Mouse (Mus musculus) heart, adult 18-20 months (tissue): ENCODE measurements at regions not wholly inside any gene's neighbourhood (a gene's known extent, or its start where the extent isn't known, plus 50 kb on each side); places are given as distances from the start of the nearest gene placed in this dataset.

Experiments used
- DNase-seq, 2 experiments: peaks; one replicate each; pipeline ENCODE4 v3.0.0; 2021 to 2022; ENCODE audit warnings: mixed read lengths in 1 of 2

DNA sequence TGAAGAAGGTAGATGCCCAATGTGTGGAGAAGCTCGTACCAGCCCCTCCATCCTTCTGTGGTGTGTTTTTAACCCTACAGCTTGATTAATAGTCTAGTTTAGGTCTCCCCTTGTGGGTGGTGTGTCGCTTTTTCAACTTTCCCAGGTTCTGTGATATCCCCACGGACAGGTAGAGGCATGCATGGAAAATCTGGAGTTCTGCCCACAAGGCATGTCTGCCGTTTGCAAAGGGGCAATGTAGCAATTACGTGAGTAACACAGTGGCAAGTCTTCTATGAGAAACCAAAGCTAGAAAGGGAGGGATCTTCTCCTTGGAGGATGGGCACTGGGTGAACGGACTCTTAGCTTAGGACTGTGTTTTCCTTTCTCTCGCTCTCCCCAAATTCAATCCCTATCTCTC, 153.2 kb upstream of the Frmd6 start:
- DNase-seq: no peak

DNA sequence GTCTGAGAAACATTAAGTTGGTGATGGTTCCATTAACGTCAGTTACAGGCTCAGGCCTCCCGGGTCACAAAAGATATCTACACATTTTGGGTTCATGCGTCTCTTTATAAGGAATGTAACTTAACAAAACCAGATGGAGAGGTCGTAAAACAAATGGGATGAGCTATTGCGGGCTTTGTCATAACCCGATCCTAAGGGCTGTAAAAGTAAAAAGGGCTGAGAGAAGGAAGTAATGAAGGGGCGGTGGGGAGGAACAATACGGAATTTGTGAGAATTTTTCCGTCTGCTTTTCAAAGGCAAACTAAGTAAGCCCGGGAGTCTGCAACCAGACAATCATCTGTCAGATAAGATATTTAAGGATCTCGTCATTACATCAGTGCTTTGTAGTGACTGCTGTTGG, 152.1 kb upstream of the Frmd6 start:
- DNase-seq: no peak

DNA sequence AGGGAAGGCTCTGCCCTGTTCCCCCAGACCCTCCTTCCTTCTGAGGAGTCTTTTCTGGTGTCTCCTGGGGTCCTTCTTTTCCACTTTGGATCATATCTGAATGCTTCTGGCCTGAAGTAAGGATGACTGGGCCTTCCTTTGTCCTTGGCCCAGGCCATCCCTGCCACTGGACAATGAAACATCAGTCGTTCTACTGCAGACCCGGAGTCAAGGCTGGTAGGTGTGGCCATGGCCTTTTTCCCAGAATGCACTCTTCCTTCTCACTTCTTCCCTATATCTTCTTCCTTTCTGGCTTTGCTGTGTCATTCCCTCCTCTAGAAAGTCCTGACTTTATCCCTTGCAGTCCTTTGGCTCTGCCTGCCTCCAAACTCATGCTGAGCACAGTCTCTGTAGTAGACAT, 151.2 kb upstream of the Frmd6 start:
- DNase-seq: no peak

DNA sequence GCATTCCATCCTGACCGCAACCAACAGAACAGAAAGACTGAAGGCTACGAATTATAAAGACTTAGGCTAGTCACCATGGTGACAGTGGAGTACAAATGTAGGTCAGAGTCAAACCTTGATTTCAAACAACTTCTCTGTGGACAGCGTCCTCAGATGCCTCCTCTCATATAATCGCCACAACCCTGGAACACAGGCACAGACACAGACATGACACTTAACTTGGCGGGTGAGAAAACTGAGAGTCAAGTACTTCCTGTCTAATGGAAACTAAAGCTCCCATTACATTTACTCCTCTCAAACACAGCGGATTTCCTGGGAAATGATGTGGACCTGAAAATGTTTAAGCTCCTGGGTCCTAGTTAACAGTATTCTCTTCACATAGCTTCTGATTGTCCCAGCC, 149.5 kb upstream of the Frmd6 start:
- DNase-seq: no peak

DNA sequence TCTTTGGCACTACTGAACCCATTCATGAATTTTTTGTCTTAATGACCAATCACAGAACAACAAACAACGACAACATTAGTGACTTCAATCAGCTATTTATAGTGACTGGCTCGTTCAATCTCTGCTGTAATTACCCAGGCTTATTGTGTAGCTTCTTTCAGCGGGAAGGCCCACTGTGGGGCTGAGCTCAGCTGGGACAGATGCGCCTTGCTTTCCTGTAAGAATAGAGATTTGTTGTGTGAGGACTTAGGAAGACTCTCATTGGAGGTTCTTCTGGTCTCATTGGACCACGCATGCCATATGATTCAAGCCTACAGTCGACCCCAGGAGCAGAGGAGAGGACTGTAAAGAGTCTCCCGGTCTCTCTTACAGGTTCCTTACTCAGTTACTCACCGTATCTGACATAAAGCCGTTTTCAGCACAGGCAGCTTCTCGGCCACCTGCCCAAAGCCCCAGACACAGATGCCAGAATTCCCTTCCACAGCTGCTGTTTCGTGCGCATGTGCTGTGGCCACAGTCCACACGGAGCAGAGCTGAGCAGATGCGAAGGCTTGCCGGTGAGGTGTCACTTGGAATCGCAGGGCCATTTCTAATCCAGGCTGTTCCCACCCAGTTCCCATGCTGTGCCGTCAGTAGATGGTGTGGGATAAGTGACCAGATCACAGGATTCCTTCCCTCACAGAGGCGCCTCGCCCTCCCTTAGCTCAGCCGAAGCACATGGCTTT, 145.5 kb upstream of the Frmd6 start:
- DNase-seq: peak; percentile 60 to 73

DNA sequence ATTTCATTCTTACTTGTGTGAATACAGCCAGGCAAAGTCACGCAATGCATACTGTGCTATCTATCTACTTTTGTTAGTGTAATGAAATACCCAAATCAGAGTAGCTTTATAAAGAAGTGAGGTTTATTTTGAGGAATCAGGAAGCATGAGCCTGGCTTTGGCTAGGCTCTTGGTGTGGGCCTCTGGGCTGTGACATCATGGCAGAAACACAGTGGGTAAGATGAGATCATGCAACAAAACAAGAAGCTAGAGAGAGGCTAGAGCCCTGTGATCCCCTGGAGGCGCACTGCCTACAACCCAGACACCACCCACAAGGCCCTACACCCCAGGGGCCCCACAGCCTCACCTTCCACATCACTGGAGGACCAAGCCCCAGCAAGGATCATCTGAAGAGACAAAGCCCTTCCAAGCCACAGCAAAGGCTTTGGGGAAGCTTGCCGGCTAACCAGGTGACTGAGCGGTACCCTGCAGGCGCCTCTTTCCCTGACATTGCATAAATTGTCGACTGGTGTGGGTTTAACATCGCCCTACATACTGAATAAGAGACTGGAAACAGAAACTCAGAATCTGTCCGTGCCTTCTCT, 143.8 kb upstream of the Frmd6 start:
- DNase-seq: no peak

DNA sequence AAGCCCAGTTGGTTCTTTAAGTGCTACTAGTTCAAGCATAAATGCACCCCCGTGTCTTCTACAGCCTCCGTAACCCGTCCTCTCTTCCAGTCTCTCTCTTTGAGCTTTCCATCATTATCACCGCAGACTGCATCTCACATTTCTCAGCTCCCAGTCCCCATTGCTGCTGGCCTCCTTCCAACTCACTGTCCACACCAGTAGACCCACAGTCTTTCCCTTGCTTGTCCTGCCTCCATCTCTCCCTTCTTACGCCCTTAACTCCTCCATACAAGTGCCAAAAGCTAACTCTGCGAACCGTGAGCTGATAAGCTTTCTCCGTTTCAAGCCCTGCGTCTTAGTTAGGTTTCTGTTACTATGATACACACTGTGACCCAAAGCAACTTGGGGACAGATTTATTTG, 141.0 kb upstream of the Frmd6 start:
- DNase-seq: no peak

DNA sequence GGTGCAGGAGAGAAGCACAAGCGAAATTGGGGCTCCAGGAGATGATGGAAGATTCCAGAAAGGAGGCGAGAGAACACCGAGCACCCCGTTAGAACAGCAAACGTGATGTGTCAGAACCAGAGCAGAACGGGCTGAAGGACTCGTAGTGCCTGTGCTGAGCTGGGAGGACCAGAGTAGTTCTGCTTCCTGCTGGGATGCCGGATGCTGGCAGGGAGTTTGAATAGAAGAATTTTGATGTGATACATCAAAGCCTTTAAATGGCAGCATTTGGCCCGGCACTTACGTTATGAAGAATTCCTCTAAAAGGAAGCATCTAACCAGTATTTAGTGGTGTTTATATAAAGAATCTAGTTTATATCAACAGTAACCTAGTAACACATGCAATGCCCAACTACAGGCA, 139.9 kb upstream of the Frmd6 start:
- DNase-seq: no peak

DNA sequence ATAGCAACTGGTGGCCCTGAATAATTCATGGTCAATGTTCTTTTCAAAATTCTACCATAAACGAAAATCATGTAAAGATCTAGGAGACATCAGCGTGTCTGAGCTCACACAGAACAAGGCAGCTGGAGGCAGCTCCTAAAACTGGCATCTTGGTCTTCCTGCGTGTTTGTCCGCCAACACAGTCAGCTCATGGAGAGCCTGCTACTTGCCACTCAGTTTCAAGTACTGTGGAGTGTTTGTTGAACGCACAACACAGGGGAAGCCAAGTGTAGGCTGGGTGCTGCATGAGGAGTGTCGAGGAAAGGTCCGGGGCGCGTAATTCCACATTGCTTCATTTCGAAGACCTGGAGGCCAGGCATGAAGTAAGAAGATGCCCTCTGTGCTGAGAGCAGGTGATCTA, 139.0 kb upstream of the Frmd6 start:
- DNase-seq: no peak

DNA sequence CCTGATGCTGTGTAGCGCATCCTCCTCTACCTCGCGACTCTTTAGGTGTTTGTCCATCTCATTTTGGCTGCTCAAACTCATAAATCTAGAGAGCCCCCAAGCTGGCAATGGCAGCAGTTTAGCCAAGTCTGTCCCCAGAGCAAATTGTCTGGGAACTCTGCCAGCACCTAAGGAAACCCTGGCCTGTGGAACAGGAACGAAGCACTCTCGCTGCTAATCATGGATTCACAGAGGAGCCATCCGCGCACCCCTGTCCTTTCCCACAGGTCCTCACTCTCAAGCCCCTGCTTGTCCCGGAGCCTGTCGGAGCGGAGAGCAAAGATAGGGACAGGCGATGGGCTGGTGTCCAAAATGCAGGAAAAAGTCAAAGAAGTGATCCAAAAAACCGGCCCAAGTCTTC, 138.3 kb upstream of the Frmd6 start:
- DNase-seq: peak; percentile 45 to 58

DNA sequence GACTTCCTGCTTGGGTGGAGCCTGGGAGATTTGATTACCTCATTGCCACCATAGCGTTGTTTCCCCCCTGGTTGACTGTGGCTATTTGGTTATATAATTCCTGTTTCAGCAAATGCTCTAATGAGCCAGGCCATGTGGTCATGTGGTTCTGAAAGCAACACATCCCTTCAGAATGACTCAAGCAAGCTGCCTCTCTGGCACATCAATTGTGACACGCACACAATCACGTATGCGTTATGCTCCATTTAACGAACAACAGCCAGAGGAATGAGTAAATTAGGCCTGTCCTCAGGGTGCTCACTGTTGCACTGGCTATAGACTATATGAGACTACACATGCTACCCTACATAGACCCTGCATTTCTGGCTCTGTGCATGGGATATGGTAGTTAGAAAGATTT, 130.2 kb upstream of the Frmd6 start:
- peak in 1 of 2 experiments; percentile 24 for DNase-seq

DNA sequence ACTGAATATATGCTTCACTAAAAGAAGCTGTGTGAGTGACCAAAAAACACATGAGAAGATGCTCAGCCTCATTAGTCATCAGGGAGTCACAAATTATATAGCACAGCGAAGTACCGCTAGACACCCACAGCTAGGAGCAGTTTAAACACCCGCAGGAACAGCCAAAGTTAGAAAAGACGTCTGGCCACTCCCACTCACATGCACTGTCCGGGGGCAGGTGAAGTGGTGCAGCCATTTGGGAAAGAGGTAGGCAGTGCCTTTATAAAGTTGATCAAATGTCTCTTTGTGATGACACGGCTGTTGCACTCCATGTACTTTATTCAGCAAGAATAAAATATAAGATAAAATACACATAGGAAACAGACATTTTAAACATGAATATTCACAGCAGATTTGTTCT, 129.1 kb upstream of the Frmd6 start:
- DNase-seq: no peak

DNA sequence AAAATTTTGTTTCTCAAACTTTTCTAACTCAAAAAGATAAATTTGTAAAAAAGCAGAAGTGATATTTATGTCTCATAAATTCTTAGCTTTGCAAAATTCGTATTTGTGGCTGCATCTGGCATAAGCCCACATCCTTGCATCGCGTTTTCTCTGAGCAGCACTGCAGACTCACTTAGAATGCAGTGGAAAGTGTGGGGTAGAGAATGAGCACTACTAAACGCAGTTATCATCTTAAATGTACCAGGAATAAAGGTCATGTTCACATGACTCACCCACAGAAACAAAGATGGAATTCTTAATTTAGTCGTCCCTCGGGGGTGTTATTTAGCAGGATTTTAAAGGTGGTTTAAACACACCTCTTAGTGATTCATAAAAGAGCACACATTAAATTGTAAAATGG, 126.8 kb upstream of the Frmd6 start:
- no peak for DNase-seq

DNA sequence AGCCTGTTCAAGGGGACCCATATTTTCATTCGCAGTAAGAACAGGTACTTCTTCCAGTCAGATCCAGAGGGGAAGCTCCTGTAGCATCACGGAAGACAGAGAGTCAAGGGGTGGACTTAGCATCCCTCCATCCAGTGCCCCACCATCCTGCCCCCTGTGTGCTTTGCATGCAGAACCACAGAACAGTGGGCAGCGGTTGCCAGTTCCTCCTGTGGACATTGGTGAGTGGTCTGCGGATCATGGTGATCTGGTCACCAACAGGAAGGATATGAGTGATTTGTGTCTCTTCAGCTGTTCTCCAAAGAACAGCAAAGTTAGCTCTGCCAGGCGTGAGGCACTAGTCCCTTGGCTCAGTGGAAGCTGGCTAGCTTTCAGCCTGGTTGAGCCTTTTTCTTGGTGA, 122.8 kb upstream of the Frmd6 start:
- no peak for DNase-seq

DNA sequence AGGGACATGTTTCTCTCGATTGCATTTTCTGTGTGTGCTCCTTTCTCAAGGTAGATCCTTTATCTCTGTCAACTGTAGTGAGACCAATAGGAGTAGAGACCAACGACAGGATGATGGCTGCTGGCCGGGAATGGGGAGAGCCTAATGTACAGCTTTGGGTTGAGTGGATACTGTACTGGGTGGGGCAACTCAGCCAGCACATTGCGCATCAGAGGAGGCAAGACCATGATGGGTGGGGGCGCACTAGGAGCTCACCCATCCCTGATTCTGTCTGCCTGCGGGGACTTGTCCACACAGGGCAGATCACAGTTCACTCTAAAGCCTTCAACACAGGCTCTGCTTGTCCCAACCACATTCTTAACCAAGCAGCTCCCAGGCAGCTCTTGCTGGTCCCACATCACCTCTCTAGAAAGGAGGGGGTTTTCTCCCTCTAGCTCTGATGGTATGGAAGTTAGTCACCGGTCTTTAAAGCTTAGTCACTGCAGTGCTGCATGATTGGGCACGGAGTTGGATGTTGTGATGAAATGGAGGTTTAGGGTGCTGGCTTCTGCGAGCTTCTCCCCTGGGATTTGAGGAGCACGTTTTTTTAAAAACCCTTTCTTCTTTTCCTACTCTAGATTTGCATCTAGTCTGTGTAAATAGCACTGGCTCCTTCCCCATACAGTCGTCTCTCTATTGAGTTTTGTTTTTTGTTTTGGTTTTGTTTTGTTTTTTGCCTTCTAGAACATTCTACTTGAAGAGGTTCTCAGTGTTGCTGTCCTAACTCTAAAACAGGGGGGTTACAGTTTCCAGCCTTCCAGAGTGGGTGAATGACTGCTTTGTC, 118.3 kb upstream of the Frmd6 start:
- DNase-seq: no peak

DNA sequence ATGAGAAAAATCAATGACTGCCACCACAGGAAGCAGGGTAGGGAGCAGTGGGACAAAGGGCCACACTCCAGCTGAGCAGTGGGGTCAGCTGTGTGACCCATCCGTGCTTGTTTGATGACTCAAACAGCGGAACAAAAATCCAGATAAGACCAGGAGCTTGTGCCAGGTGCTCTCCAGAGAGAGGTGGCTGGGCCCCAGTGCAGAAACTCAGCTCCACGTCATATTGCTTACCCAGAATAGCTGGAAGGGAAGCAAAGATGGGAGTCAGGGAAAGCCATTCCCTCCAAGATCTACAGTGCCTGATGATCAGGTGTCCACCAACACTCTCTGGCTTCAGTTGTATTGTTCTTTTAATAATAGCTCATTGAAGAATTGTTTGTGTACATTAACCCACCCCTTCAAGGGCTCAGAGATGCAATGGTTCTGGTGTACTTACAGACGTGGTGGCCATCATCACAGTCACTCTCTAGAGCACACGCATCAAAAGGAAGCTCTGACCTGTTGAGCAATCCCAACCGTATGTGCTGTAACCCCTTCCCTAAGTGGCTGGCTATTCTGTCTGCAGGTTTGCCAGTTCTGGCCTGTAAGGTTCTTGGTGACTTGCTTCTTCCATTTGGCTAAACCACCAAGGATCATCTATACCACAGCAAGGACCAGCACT, 117.6 kb upstream of the Frmd6 start:
- peak; percentile 51 to 68 for DNase-seq

DNA sequence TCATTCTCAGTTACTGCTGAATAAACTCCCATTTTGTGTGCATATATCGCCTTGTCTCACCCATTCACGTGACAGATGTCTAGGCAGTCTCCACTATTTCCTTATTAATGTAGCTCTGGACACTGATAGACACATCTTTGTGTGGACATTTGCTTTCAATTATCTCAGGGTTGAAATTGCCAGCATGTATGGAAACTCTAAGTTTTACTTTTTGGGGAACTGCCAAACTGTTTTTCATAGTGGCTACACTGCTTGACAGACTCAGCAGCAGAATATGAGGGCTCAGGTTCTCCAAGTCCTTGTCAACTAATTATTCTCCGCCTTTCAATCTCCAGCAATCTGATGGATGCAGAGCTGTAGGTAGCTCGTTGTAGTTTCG, 117.0 kb upstream of the Frmd6 start:
- no peak for DNase-seq

DNA sequence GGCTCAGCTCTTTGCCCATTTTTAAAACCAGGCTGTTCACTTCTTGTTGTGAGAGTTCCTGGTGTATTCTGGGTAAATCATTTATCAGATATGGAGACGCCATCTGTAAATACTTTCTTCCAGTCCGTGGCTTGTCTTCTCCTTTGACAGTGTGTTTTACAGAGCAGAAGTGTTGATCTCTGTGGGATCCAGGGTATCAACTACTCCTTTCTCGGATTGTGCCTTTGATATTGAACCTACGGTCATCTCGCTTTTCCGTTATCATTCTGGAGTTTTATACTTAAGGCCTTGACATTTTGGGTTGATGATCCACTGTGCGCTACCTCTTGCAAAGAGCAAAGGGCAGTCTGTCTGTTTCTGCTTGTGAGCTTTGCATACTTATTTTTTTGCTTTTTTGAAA, 115.0 kb upstream of the Frmd6 start:
- DNase-seq: no peak

DNA sequence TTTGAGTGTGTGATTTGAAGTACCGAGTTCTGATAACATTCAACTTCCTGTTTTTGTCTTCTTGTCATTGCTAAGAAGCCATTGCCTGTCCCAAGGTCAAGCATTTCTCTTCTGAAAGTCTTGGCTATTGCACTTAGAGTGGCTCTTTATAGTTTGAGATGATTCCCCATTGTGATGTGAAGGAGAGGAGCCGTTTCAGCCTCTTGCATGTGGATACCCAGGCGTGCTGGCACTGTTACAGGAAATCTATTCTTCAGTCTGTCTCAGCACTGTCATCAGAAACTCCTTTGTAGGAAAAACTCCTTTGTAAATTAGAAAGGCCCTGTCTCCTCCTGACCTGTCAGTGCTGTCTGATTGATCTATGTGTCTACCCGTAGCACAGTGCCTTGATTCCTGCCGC, 114.3 kb upstream of the Frmd6 start:
- no peak for DNase-seq

DNA sequence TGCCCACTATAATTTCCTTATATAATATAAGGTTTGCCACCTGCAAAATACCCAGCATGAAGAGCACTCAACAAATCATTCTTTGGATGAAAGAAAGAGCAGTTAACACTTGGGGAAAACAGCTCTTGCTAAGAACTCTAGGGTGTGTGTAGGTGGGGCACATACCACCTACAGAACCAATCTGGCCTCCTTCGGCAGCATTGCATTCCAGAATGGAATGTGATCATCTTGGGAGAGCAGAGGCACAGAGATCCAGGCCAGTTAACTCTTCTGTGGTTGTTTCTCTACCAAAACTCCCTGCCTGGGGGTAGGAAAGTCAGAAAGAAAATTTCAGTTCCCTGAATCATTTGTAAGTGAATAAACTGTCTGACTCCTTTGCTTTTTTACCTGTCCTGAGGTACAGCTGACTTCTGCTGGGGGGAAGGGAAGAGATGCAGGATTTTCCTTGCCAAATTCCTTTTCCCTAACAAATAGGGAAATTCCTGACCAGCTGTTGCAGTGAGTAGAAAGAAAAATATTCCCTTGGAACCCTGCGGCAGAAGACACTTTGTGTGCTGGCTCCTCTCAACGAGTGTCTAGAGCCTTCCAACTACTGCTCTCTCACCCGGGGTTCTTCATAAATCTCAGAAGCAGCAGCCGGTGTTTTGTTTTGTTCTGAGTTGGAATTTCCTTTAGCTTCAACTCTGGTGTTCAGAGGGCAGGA, 112.8 kb upstream of the Frmd6 start:
- no peak for DNase-seq

DNA sequence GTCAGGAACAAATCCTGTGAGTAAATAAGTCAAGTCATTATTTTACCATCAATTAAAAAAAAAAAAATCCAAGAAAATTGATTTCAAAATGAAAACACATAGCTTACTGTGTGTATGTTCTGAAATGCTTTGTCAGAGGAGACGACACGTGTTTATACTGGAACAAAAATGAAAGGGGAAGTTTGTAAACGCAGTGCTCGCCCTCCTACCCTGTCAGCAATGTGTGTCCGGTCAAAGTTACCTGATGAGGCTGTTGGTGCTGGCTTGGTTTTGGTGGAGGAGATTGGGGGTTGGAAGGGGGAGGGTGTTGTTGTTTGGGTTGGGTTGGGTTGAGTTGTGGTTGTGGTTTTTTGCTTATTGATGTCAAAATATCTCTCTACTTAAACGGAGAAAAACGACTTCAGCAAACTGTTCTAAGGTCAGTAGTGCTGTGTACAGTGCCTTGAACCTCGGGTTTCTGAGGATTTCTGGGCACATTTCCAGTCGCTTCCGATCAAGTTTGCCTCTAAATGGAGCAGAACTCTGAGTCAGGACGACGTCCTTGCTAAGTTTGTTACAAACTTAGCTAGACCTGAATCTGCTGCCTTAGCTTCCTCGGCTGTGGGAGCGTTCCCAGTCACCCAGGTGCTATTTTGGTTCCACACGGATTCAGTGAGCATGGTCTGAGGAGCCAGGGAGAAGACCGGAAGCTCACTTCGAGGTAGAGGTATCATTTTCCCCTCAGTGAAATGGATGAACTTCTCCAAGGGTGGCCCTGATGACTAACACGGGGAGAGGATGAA, 111.6 kb upstream of the Frmd6 start:
- no peak for DNase-seq

DNA sequence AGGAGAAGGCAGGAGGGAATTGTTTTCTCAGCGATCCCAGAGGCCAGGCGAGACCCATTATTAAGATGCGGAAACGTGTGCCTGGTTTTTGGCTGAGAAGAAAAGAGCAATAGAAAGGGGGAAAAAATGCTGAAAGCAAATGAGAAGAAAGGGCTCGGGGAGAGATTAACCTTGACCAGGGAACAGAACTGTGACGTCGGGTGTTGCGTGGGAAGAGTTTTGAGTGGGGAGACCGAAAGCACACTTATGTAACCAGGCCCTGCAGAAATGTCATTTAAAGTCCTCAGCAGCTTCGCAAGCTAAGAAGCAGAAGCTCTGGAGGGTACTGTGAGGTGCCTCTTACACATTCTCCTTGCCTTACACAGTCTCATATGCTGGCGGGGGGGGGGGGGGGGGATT, 111.0 kb upstream of the Frmd6 start:
- DNase-seq: peak in 1 of 2 experiments; percentile 12
